Mouse (Mus musculus) ES-E14 (cell line): ENCODE data around the gene Olfr768.

ENCODE experiments used
- MAFK ChIP-seq: IDR thresholded peaks from 2 replicates; pipeline ENCODE4 v1.6.1; 2014; ENCODE audit warnings: mild to moderate bottlenecking, low read depth, low read length, inconsistent platforms; ENCODE audit not compliant: insufficient read depth
- ZC3H11A ChIP-seq: IDR thresholded peaks from 2 replicates; pipeline ENCODE4 v1.6.1; 2012; ENCODE audit warnings: low read depth, mild to moderate bottlenecking, inconsistent platforms, low read length, borderline replicate concordance

GRCm38 (mm10) chr10:129068877-129069276, 30.3 kb downstream of the Olfr768 start, which contains the start of gene Olfr766-ps1:
- no peak for TF ChIP-seq MAFK
- TF ChIP-seq ZC3H11A = no peak
